Mouse (Mus musculus): ENCODE measurements around the gene Ern1. TPM values are rescaled to one million over a fixed set of nuclear protein-coding genes. Genes with fewer than 3 reads are reported as not detected.

Ern1 gene
- 2.9 and 4.1 TPM in 2 replicates for polyA plus RNA-seq (2014; fragmentation: Nextera tagmentation; extraction: Ambion mirVana)

DNA sequence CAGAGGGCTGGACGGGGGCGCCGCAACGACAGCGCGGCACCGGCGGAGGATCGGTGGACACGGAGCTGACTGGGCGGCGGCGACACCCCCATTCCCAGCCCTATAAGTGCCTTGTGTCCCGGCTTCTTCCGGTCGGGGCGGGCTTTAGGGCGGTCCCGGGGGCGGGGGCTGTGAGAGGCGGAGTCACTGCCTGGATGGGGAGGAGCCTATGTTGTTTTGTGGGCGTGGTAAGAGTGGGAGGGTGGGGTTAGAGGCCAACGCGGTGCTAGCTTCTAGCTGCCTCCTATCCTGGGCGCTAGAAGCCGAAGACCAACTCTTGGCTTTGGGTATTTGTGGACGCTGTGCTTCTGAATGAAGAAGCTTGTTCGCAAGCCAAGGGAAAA, at the start of gene Ern1:
TSS of gene Ern1 (minus strand) at position 120 of the 383 bp plus-strand sequence.
- under 1% methylated on average over 27 of the region's 28 CpGs for WGBS

DNA sequence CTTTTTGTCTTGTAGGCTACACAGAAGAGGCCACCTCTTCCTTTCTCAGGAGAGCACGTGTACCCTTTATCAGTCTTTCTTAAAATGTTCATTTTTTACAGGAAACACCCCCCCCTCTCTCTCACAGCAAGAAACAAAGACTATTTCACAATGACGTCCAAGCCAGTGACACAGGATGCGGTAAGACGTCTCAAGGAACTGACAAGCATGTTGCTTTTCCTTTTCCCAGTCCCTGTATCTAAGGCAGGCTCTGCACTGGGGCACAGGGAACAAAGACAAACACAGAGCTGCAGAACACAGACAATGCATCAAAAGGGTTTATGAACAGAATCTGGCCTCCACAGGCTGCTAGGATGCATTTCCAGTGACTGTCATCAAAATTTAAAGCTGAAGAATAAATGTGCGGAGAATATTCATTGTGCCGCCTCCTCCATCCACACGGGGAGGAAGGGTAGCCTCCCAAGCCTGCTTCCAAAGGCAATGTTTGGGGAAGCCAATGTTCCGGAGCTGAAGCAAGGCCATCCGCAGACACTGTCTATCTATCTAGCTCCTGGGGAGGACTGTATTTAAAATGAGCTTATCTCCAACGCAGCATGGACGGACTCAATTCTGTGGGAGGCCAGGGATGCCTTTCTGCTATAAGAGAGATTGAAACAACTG, 48.7 kb upstream of the Ern1 start:
- WGBS: 71% methylated on average over 11 of the region's 11 CpGs
- DNase-seq (ENCODE audit: low spot score): no peak
- Histone ChIP-seq H3K4me3 (ENCODE audit: low read depth, low read length) (no peak overlapping the region), H3K27me3 (replicated peaks; ENCODE audit: control insufficient read depth, insufficient read depth, low read length) (no peaks in the 10 kb centered on the region), H3K9me3 (replicated peaks; ENCODE audit: control insufficient read depth, low read length) (no peaks in the 10 kb centered on the region), H3K4me2 (ENCODE audit: low read length) (no peak overlapping the region), H3K27ac (ENCODE audit: low read depth, low read length) (peak overlapping the region; percentile 63), H3K36me3 (ENCODE audit: control insufficient read depth, insufficient read depth, low read length) (peaks cover 10% of the 10 kb centered on the region; the same call in 1 of the 2 replicates), H3K4me1 (ENCODE audit: control insufficient read depth, insufficient read depth, low read length) (no peaks in the 10 kb centered on the region), H3K9ac (ENCODE audit: low read length) (peak overlapping the region; percentile 29; the same call in 1 of the 2 replicates)
- ATAC-seq: no peak

More for the DNA sequence above, at the start of gene Ern1:
- peak within 1 kb of the TSS; percentile 92 for H3K4me3 ChIP-seq (ENCODE audit: low read depth, low read length)
- ATAC-seq (peak; percentile 97), DNase-seq (ENCODE audit: low spot score) (peak; percentile 90)
- H3K4me2 ChIP-seq (ENCODE audit: low read length): peak within 1 kb of the TSS; percentile 91
- H3K9me3 ChIP-seq (replicated peaks; ENCODE audit: control insufficient read depth, low read length): no peaks in the 10 kb centered on the region
- peak within 1 kb of the TSS; percentile 79 for H3K9ac ChIP-seq (ENCODE audit: low read length)
- no peaks in the 10 kb centered on the region for H3K27me3 ChIP-seq (replicated peaks; ENCODE audit: control insufficient read depth, insufficient read depth, low read length)
- peak within 1 kb of the TSS; percentile 60; the same call in 1 of the 2 replicates for H3K27ac ChIP-seq (ENCODE audit: low read depth, low read length)
- H3K36me3 ChIP-seq (ENCODE audit: control insufficient read depth, insufficient read depth, low read length): no peaks in the 10 kb centered on the region
- H3K4me1 ChIP-seq (ENCODE audit: control insufficient read depth, insufficient read depth, low read length): peaks cover 4% of the 10 kb centered on the region

GRCm38 (mm10) chr11:106535660-106536252, 48.1 kb upstream of the Ern1 start:
- ATAC-seq: no peak
- 92% methylated on average over 9 of the region's 9 CpGs for WGBS
- Histone ChIP-seq H3K9ac (ENCODE audit: low read length) (no peak overlapping the region), H3K27me3 (replicated peaks; ENCODE audit: control insufficient read depth, insufficient read depth, low read length) (no peaks in the 10 kb centered on the region), H3K4me1 (ENCODE audit: control insufficient read depth, insufficient read depth, low read length) (no peaks in the 10 kb centered on the region), H3K4me3 (ENCODE audit: low read depth, low read length) (no peak overlapping the region), H3K4me2 (ENCODE audit: low read length) (no peak overlapping the region), H3K36me3 (ENCODE audit: control insufficient read depth, insufficient read depth, low read length) (peaks cover 10% of the 10 kb centered on the region; the same call in 1 of the 2 replicates), H3K9me3 (replicated peaks; ENCODE audit: control insufficient read depth, low read length) (no peaks in the 10 kb centered on the region), H3K27ac (ENCODE audit: low read depth, low read length) (no peak overlapping the region)
- DNase-seq (ENCODE audit: low spot score): no peak

DNA sequence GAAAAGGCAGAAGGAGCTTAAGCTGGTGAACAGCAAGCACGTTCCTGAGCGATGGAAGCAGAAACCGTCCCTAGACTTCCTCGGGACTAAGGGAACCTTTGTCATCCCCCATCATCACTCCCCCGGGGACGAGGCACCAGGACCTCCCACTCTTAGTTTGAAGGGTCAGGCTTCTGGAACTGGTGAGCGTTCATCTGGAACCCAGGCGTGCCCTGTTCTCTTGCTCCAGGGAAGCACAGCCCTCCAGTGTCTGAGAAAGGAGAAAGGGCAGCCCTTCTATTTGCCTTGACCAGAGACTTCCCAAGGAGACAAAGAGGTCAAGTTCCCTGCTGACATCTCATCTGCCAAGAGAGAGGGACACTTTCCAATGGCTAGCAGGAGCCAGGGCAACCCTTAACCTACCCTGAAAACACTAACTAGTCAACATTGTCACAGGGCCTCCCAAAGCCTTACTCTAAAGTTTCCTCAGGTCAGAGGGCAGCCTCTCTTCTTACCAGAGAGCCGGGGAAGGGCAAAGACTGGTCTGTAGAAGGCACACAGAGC, 44.7 kb upstream of the Ern1 start:
- WGBS: 87% methylated on average over 9 of the region's 9 CpGs
- ATAC-seq: no peak

GRCm38 (mm10) chr11:106529786-106530185, 42.1 kb upstream of the Ern1 start:
- DNase-seq (ENCODE audit: low spot score) (no peak), ATAC-seq (no peak)
- H3K27ac ChIP-seq (ENCODE audit: low read depth, low read length): no peak overlapping the region
- H3K9ac ChIP-seq (ENCODE audit: low read length): no peak overlapping the region
- H3K36me3 ChIP-seq (ENCODE audit: control insufficient read depth, insufficient read depth, low read length): peaks cover 6% of the 10 kb centered on the region; the same call in 1 of the 2 replicates
- no peaks in the 10 kb centered on the region for H3K9me3 ChIP-seq (replicated peaks; ENCODE audit: control insufficient read depth, low read length)
- H3K4me2 ChIP-seq (ENCODE audit: low read length): no peak overlapping the region
- WGBS: 94% methylated on average over 5 of the region's 5 CpGs
- H3K4me1 ChIP-seq (ENCODE audit: control insufficient read depth, insufficient read depth, low read length): no peaks in the 10 kb centered on the region
- no peak overlapping the region for H3K4me3 ChIP-seq (ENCODE audit: low read depth, low read length)
- H3K27me3 ChIP-seq (replicated peaks; ENCODE audit: control insufficient read depth, insufficient read depth, low read length): no peaks in the 10 kb centered on the region

More for the DNA sequence above, 44.7 kb upstream of the Ern1 start:
- Histone ChIP-seq H3K9me3 (replicated peaks; ENCODE audit: control insufficient read depth, low read length) (no peaks in the 10 kb centered on the region), H3K9ac (ENCODE audit: low read length) (no peak overlapping the region), H3K36me3 (ENCODE audit: control insufficient read depth, insufficient read depth, low read length) (peaks cover 10% of the 10 kb centered on the region; the same call in 1 of the 2 replicates), H3K27me3 (replicated peaks; ENCODE audit: control insufficient read depth, insufficient read depth, low read length) (no peaks in the 10 kb centered on the region), H3K4me1 (ENCODE audit: control insufficient read depth, insufficient read depth, low read length) (no peaks in the 10 kb centered on the region), H3K27ac (ENCODE audit: low read depth, low read length) (no peak overlapping the region), H3K4me3 (ENCODE audit: low read depth, low read length) (no peak overlapping the region), H3K4me2 (ENCODE audit: low read length) (no peak overlapping the region)
- DNase-seq (ENCODE audit: low spot score): no peak

DNA sequence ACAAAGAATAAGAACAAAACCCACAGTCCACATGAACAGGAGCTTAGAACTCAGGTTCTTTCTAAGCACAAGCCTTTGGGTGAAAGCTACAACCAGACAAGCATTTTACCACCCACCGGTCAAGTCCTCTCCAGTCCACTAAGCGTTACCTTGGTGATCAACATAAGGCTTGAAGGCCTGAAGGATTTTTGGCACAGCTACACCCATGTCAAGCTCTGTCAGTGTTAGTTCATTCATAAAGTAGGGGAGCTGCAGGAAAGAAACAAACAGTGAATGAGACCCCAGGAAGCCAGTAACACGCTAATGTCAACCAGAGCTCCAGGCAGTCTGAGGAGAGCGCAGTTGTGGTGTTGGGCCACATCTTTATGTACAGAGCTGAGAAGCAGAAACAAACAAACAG, 41.5 kb upstream of the Ern1 start:
- WGBS: 74% methylated on average over 4 of the region's 4 CpGs
- Histone ChIP-seq H3K4me2 (ENCODE audit: low read length) (no peak overlapping the region), H3K27ac (ENCODE audit: low read depth, low read length) (no peak overlapping the region), H3K4me3 (ENCODE audit: low read depth, low read length) (no peak overlapping the region), H3K9ac (ENCODE audit: low read length) (no peak overlapping the region), H3K27me3 (replicated peaks; ENCODE audit: control insufficient read depth, insufficient read depth, low read length) (no peaks in the 10 kb centered on the region), H3K9me3 (replicated peaks; ENCODE audit: control insufficient read depth, low read length) (no peaks in the 10 kb centered on the region), H3K4me1 (ENCODE audit: control insufficient read depth, insufficient read depth, low read length) (no peaks in the 10 kb centered on the region), H3K36me3 (ENCODE audit: control insufficient read depth, insufficient read depth, low read length) (peaks cover 6% of the 10 kb centered on the region; the same call in 1 of the 2 replicates)
- ATAC-seq (no peak), DNase-seq (ENCODE audit: low spot score) (peak; percentile 18)

GRCm38 (mm10) chr11:106527926-106528325, 40.3 kb upstream of the Ern1 start:
- H3K9ac ChIP-seq (ENCODE audit: low read length): no peak overlapping the region
- no peaks in the 10 kb centered on the region for H3K27me3 ChIP-seq (replicated peaks; ENCODE audit: control insufficient read depth, insufficient read depth, low read length)
- peaks cover 6% of the 10 kb centered on the region; the same call in 1 of the 2 replicates for H3K36me3 ChIP-seq (ENCODE audit: control insufficient read depth, insufficient read depth, low read length)
- H3K4me1 ChIP-seq (ENCODE audit: control insufficient read depth, insufficient read depth, low read length): no peaks in the 10 kb centered on the region
- no peaks in the 10 kb centered on the region for H3K9me3 ChIP-seq (replicated peaks; ENCODE audit: control insufficient read depth, low read length)
- DNase-seq (ENCODE audit: low spot score) (no peak), ATAC-seq (no peak)
- no peak overlapping the region for H3K27ac ChIP-seq (ENCODE audit: low read depth, low read length)
- 38% methylated on average over 1 of the region's 1 CpGs for WGBS
- H3K4me3 ChIP-seq (ENCODE audit: low read depth, low read length): no peak overlapping the region
- no peak overlapping the region for H3K4me2 ChIP-seq (ENCODE audit: low read length)

DNA sequence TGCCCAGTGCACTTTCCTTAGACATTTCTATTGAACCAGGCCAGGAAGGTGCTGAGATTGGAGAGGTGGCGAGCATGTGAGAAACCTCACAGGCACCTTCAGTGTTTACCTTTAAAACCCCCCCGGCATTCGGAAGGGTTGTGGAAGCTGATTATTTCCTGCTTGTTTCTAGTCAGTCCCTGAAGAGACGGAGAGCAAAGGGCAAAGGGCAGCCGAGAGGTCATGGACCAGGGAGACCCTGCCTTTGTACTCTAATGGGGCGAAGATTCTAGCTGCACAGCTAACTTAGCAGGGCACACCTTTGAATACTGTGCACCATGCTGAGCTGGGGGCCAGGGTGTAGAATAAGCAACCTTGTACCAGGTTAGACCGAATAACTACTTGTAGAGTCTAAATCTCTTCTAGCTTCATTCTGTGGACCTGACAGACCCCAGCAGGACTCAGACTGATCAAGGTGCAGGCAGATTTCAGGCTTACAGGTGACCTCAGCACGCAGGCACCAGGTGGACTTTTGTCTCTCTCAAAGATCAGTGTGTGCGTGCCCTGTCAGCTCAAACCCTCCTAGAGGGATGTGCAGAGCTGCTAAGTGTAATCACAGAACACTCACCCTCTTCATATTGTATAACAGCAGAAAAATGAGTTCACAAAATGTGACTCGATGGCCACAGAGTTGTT, 39.6 kb upstream of the Ern1 start:
- Histone ChIP-seq H3K4me1 (ENCODE audit: control insufficient read depth, insufficient read depth, low read length) (no peaks in the 10 kb centered on the region), H3K36me3 (ENCODE audit: control insufficient read depth, insufficient read depth, low read length) (peaks cover 2% of the 10 kb centered on the region; the same call in 1 of the 2 replicates), H3K27me3 (replicated peaks; ENCODE audit: control insufficient read depth, insufficient read depth, low read length) (no peaks in the 10 kb centered on the region), H3K4me2 (ENCODE audit: low read length) (no peak overlapping the region), H3K4me3 (ENCODE audit: low read depth, low read length) (no peak overlapping the region), H3K27ac (ENCODE audit: low read depth, low read length) (no peak overlapping the region), H3K9ac (ENCODE audit: low read length) (no peak overlapping the region), H3K9me3 (replicated peaks; ENCODE audit: control insufficient read depth, low read length) (no peaks in the 10 kb centered on the region)
- ATAC-seq: no peak
- 53% methylated on average over 10 of the region's 10 CpGs for WGBS
- no peak for DNase-seq (ENCODE audit: low spot score)

All from forebrain, embryonic 14.5 days (tissue).